Mouse (Mus musculus) heart, postnatal 10 days (tissue): ENCODE results near the gene Kmt5b. TPM values are rescaled to one million over a fixed set of nuclear protein-coding genes. Genes with fewer than 3 reads are reported as not detected.

Experiments used
- DNase-seq, 2 experiments: peaks; one replicate each; pipeline ENCODE4 v3.0.0; 2021
- intact Hi-C: fragments of 180-260 bp; cut with DNase I; formaldehyde crosslinking; loops from one replicate; pipeline ENCODE4 v1.15.1; 2025
- total RNA-seq, 2 experiments: library from RNA; stranded (reverse); gene quantifications; 2 replicates each; pipeline ENCODE4 v1.2.3; 2021

The Kmt5b gene
- total RNA-seq, 2 experiments from 2014 or later: 36.7 to 38.9 TPM

- intact Hi-C loops: no loop called here
- DNase-seq: no peak
Observed at GRCm38 (mm10) chr19:3840685-3841084, 73.5 kb downstream of the Kmt5b start.

GRCm38 (mm10) chr19:3842359-3843148 lies 75.3 kb downstream of the Kmt5b start:
- intact Hi-C loops: no loop called here

DNA sequence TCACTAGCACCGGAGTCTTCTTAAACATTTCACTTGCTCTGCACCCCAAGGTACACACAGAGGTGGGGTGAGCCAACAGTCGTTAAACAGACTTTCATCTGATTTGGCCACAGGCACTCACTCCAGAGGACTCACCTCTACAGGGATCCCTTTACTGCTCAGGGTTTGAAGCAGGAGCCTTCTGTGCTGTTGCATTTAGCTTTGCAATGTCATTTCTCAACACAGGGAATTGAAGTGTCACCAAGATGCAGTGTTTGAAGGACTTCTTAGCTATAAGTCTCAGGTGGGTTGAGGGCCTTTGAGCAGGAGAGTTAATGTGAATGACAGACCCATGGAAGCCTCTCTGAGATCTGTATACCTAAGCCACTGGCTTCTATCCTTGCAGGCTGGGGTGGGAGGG lies 76.4 kb downstream of the Kmt5b start:
- no peak for DNase-seq

More at GRCm38 (mm10) chr19:3842359-3843148, 75.3 kb downstream of the Kmt5b start:
- DNase-seq: no peak

DNA sequence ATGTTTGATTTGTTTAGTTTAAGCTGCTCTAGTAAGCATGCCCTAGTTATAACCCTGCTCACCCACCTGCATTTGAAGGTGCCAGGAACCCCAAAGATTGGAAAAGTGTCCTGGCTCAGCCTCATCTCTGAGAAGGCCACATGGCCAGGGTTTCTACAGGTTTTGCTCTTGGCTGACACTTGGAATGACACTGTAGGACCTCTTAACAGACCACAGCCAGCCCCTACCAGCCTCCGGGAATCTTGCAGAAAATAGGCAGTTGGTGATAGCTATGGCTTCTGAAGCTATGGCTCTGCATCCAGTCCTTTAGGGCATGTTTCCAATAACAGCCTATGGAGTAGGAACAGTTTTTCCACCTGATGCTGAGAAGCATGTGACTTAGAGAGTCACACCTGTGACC lies 77.6 kb downstream of the Kmt5b start:
- no peak for DNase-seq
- intact Hi-C loops: no loop called here

More for the DNA sequence above, 76.4 kb downstream of the Kmt5b start:
- intact Hi-C loops: no loop called here

GRCm38 (mm10) chr19:3845339-3845738 lies 78.1 kb downstream of the Kmt5b start:
- intact Hi-C loops: no loop called here
- DNase-seq: no peak

DNA sequence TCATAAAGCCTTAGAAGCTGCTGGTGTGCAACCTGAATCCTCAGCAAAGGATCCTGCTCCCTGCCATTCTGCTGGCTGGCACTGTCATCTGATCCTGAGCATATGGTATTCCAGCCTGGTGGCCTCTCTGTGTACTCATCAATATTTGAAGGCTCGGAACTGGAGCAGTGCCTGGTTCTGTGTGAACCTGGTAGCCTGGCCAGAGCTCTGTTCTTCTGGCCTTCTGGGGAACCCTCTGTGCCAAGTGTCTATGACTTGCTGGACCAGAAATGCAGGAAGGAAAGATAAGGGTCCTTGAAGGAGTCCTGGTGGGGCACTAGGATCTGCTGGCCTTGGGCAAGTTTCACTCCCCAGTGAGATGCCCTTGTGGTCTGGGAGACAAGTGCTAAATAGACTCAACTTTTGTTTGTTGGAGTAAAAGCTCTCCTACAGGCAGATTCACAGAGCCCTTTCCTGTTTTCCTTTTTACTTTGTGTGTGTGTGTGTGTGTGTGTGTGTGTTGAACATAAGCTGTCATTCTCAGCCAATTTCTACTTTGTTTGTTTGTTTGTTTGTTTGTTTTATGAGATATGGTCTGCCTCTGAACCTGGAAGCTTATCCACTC lies 78.7 kb downstream of the Kmt5b start:
- no peak for DNase-seq
- intact Hi-C loops: no loop called here

- intact Hi-C loops: no loop called here
- DNase-seq: no peak
Observed at GRCm38 (mm10) chr19:3846676-3847604, 79.7 kb downstream of the Kmt5b start.

- intact Hi-C loops: no loop called here
- DNase-seq: no peak
Observed at GRCm38 (mm10) chr19:3847711-3848110, 80.5 kb downstream of the Kmt5b start.

DNA sequence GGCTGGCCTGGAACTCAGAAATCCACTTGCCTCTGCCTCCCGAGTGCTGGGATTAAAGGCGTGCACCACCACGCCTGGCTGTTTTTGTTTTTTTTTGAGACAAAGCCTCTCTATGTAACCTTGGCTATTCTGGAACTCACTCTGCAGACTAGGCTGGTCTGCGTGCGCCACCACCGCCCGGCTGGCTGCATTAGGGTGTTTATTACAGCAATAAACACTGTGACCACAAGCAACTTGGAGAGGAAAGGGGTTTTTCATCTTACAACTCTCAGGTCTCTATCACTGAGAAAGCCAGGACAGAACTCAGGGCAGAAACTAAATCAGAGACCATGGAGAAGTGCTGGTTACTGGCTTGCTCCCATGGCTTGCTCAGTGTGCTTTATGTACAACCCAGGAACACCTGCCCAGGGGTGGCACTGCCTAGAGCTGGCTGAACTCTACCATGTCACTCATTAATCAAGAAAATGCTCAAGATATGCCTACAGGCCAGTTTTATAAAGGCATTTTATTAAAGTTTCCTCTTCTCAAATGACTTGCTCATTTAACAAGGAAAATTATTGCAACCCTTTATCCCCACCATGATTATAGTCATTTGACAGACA lies 81.1 kb downstream of the Kmt5b start:
- no peak for DNase-seq
- intact Hi-C loops: no loop called here

GRCm38 (mm10) chr19:3849251-3849650 lies 82.0 kb downstream of the Kmt5b start:
- intact Hi-C loops: no loop called here
- no peak for DNase-seq

GRCm38 (mm10) chr19:3850076-3850475 lies 82.9 kb downstream of the Kmt5b start:
- intact Hi-C loops: no loop called here
- DNase-seq: no peak

DNA sequence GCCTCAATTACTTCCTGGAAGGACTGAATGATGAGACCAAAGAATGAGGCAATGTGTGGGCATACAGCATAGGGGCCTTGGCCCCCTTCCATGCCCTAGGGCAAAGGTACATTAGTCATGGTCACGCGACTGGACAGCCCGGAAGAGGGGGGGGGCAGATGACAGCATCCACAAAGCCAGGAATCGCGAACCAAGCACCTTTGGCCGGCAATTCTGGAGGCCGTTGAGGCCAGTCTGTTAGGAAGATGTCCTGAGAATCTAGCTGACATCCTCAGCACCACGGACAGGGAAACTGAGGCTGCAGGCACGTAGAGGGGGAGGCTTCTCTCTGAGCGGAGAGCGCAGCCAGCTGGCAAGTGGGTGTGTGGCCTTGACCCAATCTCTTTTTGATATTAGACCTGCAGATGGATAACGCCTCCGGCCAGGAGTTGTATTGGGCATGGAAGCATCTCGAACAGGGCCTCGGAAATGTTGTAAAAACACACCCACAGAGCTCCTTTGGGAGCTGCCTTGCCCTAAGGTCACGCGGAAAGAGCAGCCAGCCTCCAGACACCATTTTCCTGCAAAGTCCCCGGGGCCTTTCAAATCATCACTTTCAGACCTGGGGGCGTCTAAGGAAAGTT lies 83.7 kb downstream of the Kmt5b start:
- intact Hi-C loops: no loop called here
- DNase-seq: no peak

GRCm38 (mm10) chr19:3851502-3851962 lies 84.3 kb downstream of the Kmt5b start, which contains the start of gene Chka:
Chka (plus strand) TSS chr19:3851773.
- intact Hi-C loops: no loop called here
- DNase-seq: peak; percentile 97 to 98

GRCm38 (mm10) chr19:3851979-3852681 lies 84.9 kb downstream of the Kmt5b start:
- peak; percentile 68 to 73 for DNase-seq
- intact Hi-C loops: no loop called here

DNA sequence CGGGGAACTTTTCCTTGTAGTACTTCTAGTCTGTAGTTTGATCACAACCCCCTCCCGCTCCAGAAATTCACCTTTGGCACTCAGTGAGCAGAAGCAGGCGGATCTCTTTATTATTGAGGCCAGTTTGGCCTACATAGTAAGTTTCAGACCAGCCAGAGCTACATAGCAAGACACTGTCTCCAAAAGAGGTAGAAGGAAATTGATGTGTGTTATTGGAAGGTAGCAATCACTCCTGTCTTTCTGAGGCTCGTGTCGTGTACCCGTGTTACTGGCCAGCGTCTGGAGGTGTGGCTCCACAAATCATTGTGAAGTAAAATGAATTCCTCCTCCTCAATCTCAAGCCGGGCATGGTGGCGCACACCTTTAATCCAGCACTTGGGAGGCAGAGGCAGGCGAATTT lies 85.9 kb downstream of the Kmt5b start:
- intact Hi-C loops: no loop called here
- no peak for DNase-seq

DNA sequence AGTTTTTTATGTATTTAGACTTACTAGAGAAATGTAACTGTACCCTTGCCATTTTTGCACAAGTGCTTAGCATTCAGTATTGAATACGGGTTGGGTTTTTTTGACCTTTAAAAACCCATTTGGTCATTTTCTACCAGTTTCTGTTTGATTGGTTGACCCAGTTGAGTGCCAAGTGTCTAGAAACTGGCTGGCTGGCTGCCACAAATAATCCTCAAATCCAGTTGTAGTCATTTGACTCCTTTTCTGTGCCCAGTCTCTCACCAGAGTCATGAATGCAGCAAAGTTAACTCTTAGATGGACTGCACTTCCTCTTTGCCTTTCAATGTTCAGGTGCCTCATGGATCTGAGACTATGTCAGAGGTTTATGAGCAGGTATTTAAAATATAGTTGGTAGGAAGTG lies 86.7 kb downstream of the Kmt5b start:
- DNase-seq: peak; percentile 16 to 30
- intact Hi-C loops: no loop called here

DNA sequence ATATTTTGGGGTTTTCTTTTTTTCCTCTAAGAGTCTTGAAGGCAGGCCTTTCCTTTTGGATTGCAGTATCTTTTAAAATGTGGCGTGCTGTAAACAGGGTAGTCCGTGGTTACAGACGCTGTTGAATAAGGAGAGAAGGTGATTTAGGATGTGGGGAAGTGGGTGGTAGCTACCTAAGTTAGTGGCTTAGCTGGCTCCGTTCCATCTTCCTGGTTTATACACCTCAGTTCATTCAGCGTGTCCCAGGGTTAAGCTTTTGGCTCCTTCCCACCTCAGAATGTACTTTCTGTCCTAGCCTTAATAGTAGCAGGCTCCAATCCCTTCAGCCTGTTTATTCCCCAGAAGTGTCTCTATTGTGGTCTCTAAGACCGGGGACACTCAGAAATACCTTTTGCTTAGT lies 87.9 kb downstream of the Kmt5b start:
- intact Hi-C loops: no loop called here
- DNase-seq: no peak

GRCm38 (mm10) chr19:3855601-3856000 lies 88.4 kb downstream of the Kmt5b start:
- no peak for DNase-seq
- intact Hi-C loops: no loop called here

GRCm38 (mm10) chr19:3857220-3857619 lies 90.0 kb downstream of the Kmt5b start:
- intact Hi-C loops: no loop called here
- no peak for DNase-seq

GRCm38 (mm10) chr19:3862713-3863112 lies 95.5 kb downstream of the Kmt5b start:
- no peak for DNase-seq
- intact Hi-C loops: no loop called here
